ENCODE assay signal across 19 mouse cellular contexts in the genomic region with DNA sequence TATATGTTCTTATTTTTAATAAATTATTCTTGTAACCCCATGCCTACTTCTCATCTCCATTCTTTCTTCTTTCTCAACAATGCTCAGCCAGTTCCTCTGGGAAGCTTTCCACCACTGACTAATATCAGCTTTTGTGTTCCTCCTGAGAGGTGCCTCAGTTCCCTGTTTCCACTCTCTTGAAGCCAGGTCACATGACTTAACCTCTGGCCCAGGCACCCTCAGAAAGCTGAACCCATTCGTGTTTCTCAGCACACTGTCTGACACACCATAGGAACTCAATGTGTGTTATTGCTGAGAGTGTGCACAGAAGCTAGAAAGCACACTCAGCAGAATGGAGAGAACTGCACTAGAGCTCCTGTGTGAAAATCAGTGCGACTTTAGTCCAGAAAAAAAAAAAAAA.
"Had no signal": no experiment of that assay in that cellular context is flagged by ENCODE, and none has a peak within 500 bp of the region (broad histone marks: within the 10 kb centered on the region; RNA-seq: fewer than 3 reads in every experiment).

No protein-coding gene starts in this region.

- DNase-seq: kidney, adult 11 months; kidney, adult 8-10 months; kidney, postnatal 10 days; kidney, postnatal 36 days; liver; liver, embryonic 13.5 days; lung, adult 2 months; lung, postnatal 14 days; retina, postnatal 1 day; right cerebral cortex, postnatal 25 days; thymus, adult 18-20 months; thymus, postnatal 4 days had no signal

- H3K27ac ChIP-seq: kidney, embryonic 15.5 days; limb, embryonic 10.5 days; limb, embryonic 13.5 days; liver, embryonic 13.5 days; macrophage; midbrain, embryonic 12.5 days; midbrain, embryonic 15.5 days; neural tube, embryonic 12.5 days had no signal

- H3K27me3 ChIP-seq: kidney, embryonic 15.5 days; limb, embryonic 13.5 days; liver, embryonic 13.5 days; midbrain, embryonic 12.5 days; midbrain, embryonic 15.5 days; neural tube, embryonic 12.5 days had no signal

- H3K36me3 ChIP-seq: kidney, embryonic 15.5 days; limb, embryonic 10.5 days; limb, embryonic 13.5 days; liver, embryonic 13.5 days; midbrain, embryonic 12.5 days; midbrain, embryonic 15.5 days; neural tube, embryonic 12.5 days had no signal

- H3K4me3 ChIP-seq: kidney, embryonic 15.5 days; limb, embryonic 10.5 days; limb, embryonic 13.5 days; liver, embryonic 13.5 days; midbrain, embryonic 12.5 days; midbrain, embryonic 15.5 days; neural tube, embryonic 12.5 days had no signal

- H3K9ac ChIP-seq: kidney, embryonic 15.5 days; limb, embryonic 13.5 days; liver, embryonic 13.5 days; midbrain, embryonic 12.5 days; midbrain, embryonic 15.5 days; neural tube, embryonic 12.5 days had no signal

- H3K4me2 ChIP-seq: kidney, embryonic 15.5 days; limb, embryonic 13.5 days; liver, embryonic 13.5 days; midbrain, embryonic 12.5 days; midbrain, embryonic 15.5 days; neural tube, embryonic 12.5 days had no signal

- H3K9me3 ChIP-seq: kidney, embryonic 15.5 days; limb, embryonic 10.5 days; limb, embryonic 13.5 days; liver, embryonic 13.5 days; midbrain, embryonic 12.5 days; midbrain, embryonic 15.5 days; neural tube, embryonic 12.5 days had no signal

- H3K4me1 ChIP-seq: kidney, embryonic 15.5 days; limb, embryonic 10.5 days; limb, embryonic 13.5 days; liver, embryonic 13.5 days; midbrain, embryonic 12.5 days; midbrain, embryonic 15.5 days; neural tube, embryonic 12.5 days had no signal

- ATAC-seq: midbrain, embryonic 15.5 days had no signal
